Mouse (Mus musculus) midbrain, postnatal 0 days (tissue): Measurements from ENCODE around the gene Tnfrsf21. TPM values are rescaled to one million over a fixed set of nuclear protein-coding genes. Genes with fewer than 3 reads are reported as not detected.

Experiments used
- ATAC-seq: fragments of 200-750 bp; cut with Nextera tagmentation; 2 replicates; pipeline ENCODE4 v1.8.0; 2017; ENCODE audit warnings: moderate number of reproducible peaks, mild to moderate bottlenecking, moderate TSS enrichment, moderate library complexity; ENCODE audit not compliant: low FRiP score
- DNase-seq: peaks from one replicate; pipeline ENCODE4 v3.0.0-alpha.2; 2015; ENCODE audit warnings: low spot score
- H3K27ac ChIP-seq: fragments of 300-500 bp; sonication (generic); 2 replicates; pipeline ENCODE4 v1.5.1; 2014; ENCODE audit warnings: low read depth, mild to moderate bottlenecking, low read length, mixed read lengths
- H3K27me3 ChIP-seq: fragments of 300-500 bp; sonication (generic); 2 replicates; pipeline ENCODE4 v1.6.1; 2014; ENCODE audit warnings: low read length, control low read depth, mixed read lengths; ENCODE audit not compliant: insufficient read depth
- H3K36me3 ChIP-seq: fragments of 300-500 bp; sonication (generic); 2 replicates; pipeline ENCODE4 v1.6.1; 2014; ENCODE audit warnings: low read length, control low read depth, mixed read lengths; ENCODE audit not compliant: insufficient read depth
- H3K4me1 ChIP-seq: fragments of 300-500 bp; sonication (generic); 2 replicates; pipeline ENCODE4 v1.6.1; 2014; ENCODE audit warnings: mild to moderate bottlenecking, control low read depth, antibody characterized with exemption, low read length, mixed read lengths; ENCODE audit not compliant: insufficient read depth
- H3K4me2 ChIP-seq: fragments of 300-500 bp; sonication (generic); 2 replicates; pipeline ENCODE4 v1.6.1; 2014; ENCODE audit warnings: low read depth, mild to moderate bottlenecking, low read length, mixed read lengths; ENCODE audit not compliant: poor library complexity, severe bottlenecking
- H3K4me3 ChIP-seq: fragments of 300-500 bp; sonication (generic); 2 replicates; pipeline ENCODE4 v1.5.1; 2014; ENCODE audit warnings: low read depth, mild to moderate bottlenecking, low read length, moderate library complexity
- H3K9ac ChIP-seq: fragments of 300-500 bp; sonication (generic); replicated peaks from 2 replicates; pipeline ENCODE4 v1.6.1; 2014; ENCODE audit warnings: mild to moderate bottlenecking, low read length, moderate library complexity, mixed read lengths; ENCODE audit not compliant: poor library complexity, severe bottlenecking
- H3K9me3 ChIP-seq: fragments of 300-500 bp; sonication (generic); 2 replicates; pipeline ENCODE4 v1.6.1; 2016; ENCODE audit warnings: low read length, control low read depth
- CTCF ChIP-seq: IDR thresholded peaks from 2 replicates; pipeline ENCODE4 v1.5.1; 2016; ENCODE audit warnings: antibody characterized with exemption, mild to moderate bottlenecking
- WGBS: fragments of 180-500 bp; shearing (Covaris S2); extraction: QIAGEN DNeasy Blood & Tissue Kit; methylation state at CpG from one replicate; pipeline ENCODE4 v1.1.7; 2014; 5-methylcytosine and 5-hydroxymethylcytosine counted together
- polyA plus RNA-seq: library from polyadenylated mRNA; unstranded; fragments of >200 nt; fragmentation: Nextera tagmentation; extraction: Ambion mirVana; gene quantifications from 2 replicates; pipeline ENCODE4 v1.2.1, GENCODE M21; 2015
- total RNA-seq: library from RNA; depleted of rRNA; stranded (reverse); fragments of >200 nt; gene quantifications from 2 replicates; pipeline ENCODE4 v1.2.3, GENCODE M21; 2014

Tnfrsf21 gene
- total and polyA plus RNA-seq, 2 experiments from 2014 or later: 74.5 to 110 TPM

DNA sequence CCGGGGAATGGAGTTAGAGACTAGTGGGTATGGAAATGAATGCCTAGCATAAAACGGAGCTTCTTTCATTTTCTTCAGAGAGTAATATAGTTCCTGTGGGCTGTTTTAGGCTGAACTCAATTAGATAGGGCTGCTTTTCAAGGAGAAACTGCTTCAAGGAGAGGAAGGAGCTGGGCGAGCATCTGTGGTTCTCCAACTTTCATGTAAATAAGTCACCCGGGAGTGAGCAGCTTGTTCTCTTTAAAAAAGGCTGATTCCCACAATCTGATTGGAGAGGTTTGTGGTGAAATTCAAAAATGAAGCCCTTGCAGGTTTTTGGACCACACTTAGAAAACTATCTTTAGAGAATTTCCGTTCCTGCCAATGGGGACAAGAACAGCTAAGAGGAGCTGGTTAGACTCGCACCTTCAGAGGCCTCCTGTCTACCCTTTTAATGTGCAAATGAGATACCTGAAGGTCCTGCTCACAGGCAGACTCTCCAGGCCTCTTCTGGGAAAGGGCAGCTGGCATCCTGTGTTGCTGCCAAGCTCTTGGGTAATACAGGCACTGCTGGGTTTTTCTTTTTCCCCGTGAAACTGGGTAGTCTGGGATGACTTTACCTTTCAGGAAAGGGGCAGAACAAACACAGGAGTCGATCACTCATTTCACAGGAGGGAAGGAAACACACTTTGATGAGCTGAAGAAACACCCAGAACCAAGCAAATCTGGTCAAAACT is 76.1 kb downstream of the Tnfrsf21 start:
- Histone ChIP-seq H3K27ac (no peak overlapping the region), H3K36me3 (peaks cover 16% of the 10 kb centered on the region), H3K27me3 (no peaks in the 10 kb centered on the region), H3K9ac (no peak overlapping the region), H3K4me1 (no peaks in the 10 kb centered on the region), H3K4me3 (no peak overlapping the region), H3K4me2 (no peak overlapping the region), H3K9me3 (no peaks in the 10 kb centered on the region)
- DNase-seq: no peak
- 46% methylated on average over 8 of the region's 8 CpGs for WGBS
- TF ChIP-seq CTCF: no peak
- no peak for ATAC-seq

DNA sequence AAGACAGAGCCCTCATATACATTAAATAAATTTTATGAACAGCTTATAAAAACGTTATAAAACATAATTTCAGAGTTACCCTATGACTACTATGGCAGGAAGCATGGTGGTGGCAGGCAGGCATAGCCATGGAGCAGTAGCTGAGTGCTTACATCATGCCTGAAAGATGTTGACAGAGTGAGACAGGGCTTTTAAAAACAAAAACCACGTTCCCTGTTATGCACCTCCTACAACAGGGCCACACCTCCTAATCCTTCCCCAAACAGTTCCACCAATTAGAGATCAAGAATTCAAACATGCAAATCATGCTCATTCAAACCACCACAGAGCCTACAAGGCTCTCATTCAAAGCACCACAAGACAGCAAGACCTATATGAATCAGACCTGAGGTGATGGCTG is 77.9 kb downstream of the Tnfrsf21 start:
- no peak for TF ChIP-seq CTCF
- Histone ChIP-seq H3K9me3 (no peaks in the 10 kb centered on the region), H3K27me3 (no peaks in the 10 kb centered on the region), H3K4me1 (no peaks in the 10 kb centered on the region), H3K4me2 (no peak overlapping the region), H3K4me3 (no peak overlapping the region), H3K36me3 (peaks cover 5% of the 10 kb centered on the region), H3K9ac (no peak overlapping the region), H3K27ac (no peak overlapping the region)
- 31% methylated on average over 2 of the region's 2 CpGs for WGBS
- DNase-seq (no peak), ATAC-seq (no peak)

DNA sequence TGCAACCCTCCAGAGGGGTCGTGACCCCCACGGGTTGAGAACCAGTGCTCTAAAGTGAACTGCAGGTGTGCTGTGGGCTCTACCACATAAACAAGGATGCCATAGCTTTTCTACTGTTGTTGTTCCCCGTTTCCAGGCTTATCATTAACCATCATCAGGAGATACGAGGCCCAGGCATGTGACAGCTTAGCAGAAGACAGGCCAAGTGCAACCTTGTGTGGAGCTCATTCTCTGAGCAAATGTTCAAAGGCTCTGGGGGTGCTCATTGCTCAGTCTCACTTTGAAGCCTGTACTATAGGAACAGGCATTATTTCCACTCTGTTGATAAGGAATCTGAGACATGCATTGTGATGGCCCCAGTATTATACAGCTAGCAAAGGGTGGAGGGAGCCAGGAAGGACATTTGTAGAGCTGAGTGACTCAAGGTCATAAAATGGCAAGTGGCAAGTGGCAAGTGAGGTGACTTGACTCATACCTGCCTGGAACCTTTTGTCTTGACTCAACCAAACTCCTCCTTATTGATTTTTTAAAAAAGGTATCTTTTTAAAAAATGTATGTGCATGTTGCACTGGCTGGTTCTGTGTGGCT is 80.8 kb downstream of the Tnfrsf21 start:
- no peak overlapping the region for H3K27ac ChIP-seq
- no peaks in the 10 kb centered on the region for H3K9me3 ChIP-seq
- 81% methylated on average over 4 of the region's 4 CpGs for WGBS
- no peaks in the 10 kb centered on the region for H3K36me3 ChIP-seq
- no peaks in the 10 kb centered on the region for H3K27me3 ChIP-seq
- no peak overlapping the region for H3K9ac ChIP-seq
- H3K4me2 ChIP-seq: no peak overlapping the region
- no peak for DNase-seq
- TF ChIP-seq CTCF: no peak
- H3K4me1 ChIP-seq: no peaks in the 10 kb centered on the region
- H3K4me3 ChIP-seq: no peak overlapping the region
- no peak for ATAC-seq

DNA sequence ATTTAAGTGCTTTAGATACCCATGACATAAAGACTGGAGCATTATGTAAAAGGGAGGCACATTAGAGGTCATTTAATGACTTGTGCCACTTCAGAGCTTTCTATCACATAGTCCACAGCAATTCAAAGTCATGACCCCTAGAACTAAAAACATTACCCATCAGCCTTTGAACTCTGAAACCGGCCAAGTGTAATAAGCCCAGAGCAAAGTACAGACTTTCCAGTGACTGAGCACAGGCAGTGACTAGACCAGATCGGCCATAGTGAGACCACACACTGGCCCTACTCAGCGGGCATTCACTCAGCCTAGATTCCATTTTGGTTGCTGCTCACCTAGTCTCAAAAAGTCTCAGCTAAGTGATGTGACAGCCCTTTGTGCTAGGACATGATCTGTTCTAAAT is 89.8 kb downstream of the Tnfrsf21 start:
- no peak overlapping the region for H3K27ac ChIP-seq
- TF ChIP-seq CTCF: no peak
- H3K27me3 ChIP-seq: no peaks in the 10 kb centered on the region
- H3K4me1 ChIP-seq: no peaks in the 10 kb centered on the region
- H3K9ac ChIP-seq: no peak overlapping the region
- no peaks in the 10 kb centered on the region for H3K9me3 ChIP-seq
- H3K4me2 ChIP-seq: no peak overlapping the region
- no peak for ATAC-seq
- no peak overlapping the region for H3K4me3 ChIP-seq
- 68% methylated on average over 3 of the region's 3 CpGs for whole genome bisulfite sequencing
- no peak for DNase-seq
- no peaks in the 10 kb centered on the region for H3K36me3 ChIP-seq

DNA sequence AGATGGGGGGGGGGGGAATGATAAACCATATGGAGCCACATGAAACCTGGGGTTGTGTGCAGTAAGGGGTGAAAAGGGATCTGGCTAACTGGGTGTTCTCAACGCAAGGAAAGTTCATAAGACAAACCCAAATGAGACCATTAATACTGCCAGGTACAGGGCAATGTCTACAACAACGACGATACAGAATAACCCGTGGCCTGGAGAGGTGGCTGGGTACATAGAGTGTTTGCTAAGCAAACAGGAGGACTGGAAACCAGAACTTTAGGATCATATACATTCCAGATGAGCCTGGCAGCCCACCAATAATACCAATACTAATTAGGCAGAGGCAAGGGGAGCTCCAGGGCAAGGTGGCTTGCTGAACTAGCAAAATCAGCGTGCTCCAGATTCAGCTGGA is 91.0 kb downstream of the Tnfrsf21 start:
- ATAC-seq: no peak
- WGBS: 94% methylated on average over 5 of the region's 5 CpGs
- Histone ChIP-seq H3K4me2 (no peak overlapping the region), H3K4me1 (no peaks in the 10 kb centered on the region), H3K27me3 (no peaks in the 10 kb centered on the region), H3K9ac (no peak overlapping the region), H3K4me3 (no peak overlapping the region), H3K27ac (no peak overlapping the region), H3K9me3 (no peaks in the 10 kb centered on the region), H3K36me3 (no peaks in the 10 kb centered on the region)
- no peak for TF ChIP-seq CTCF
- no peak for DNase-seq

DNA sequence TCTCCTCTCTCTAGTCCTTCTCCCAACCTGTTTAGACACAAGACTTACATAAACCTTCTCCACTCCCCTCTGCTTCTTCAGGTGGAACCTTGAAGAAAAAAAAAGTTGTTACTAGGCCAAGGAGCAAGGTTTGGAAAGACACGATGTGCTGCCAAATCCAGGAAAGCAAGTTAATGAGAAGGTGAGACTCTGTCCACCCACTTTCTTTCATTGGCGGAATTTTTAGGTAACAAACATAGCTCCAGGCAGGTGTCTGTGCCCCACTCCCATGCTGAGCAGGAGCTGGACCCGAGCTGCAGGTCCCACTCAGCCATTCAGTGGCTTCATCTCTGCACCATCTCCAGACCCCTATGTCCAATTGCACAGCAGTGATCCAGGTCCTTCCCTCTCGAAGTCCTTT is 93.1 kb downstream of the Tnfrsf21 start:
- no peak overlapping the region for H3K27ac ChIP-seq
- H3K27me3 ChIP-seq: no peaks in the 10 kb centered on the region
- 81% methylated on average over 4 of the region's 4 CpGs for WGBS
- DNase-seq (no peak), ATAC-seq (no peak)
- no peak overlapping the region for H3K9ac ChIP-seq
- H3K36me3 ChIP-seq: no peaks in the 10 kb centered on the region
- no peak overlapping the region for H3K4me2 ChIP-seq
- TF ChIP-seq CTCF: no peak
- no peaks in the 10 kb centered on the region for H3K9me3 ChIP-seq
- no peak overlapping the region for H3K4me3 ChIP-seq
- peaks cover 5% of the 10 kb centered on the region; the same call in 1 of the 2 replicates for H3K4me1 ChIP-seq
